Mouse (Mus musculus) stomach, postnatal 0 days (tissue): ENCODE results near the gene Mllt3. TPM values are rescaled to one million over a fixed set of nuclear protein-coding genes. Genes with fewer than 3 reads are reported as not detected.

Source experiments
- ATAC-seq: fragments of 200-750 bp; cut with Nextera tagmentation; 2 replicates; pipeline ENCODE4 v1.8.0; 2017; ENCODE audit not compliant: low FRiP score, low TSS enrichment
- DNase-seq: peaks from one replicate; pipeline ENCODE4 v3.0.0-alpha.2; 2016; ENCODE audit warnings: low spot score
- H3K27ac ChIP-seq: fragments of 300-500 bp; sonication (generic); replicated peaks from 2 replicates; pipeline ENCODE4 v1.5.1; 2014; ENCODE audit warnings: mild to moderate bottlenecking, control low read depth
- H3K27me3 ChIP-seq: fragments of 300-500 bp; sonication (generic); 2 replicates; pipeline ENCODE4 v1.6.1; 2014; ENCODE audit warnings: low read length; ENCODE audit not compliant: control insufficient read depth, insufficient read depth
- H3K36me3 ChIP-seq: fragments of 300-500 bp; sonication (generic); 2 replicates; pipeline ENCODE4 v1.6.1; 2014; ENCODE audit warnings: low read length, mixed read lengths; ENCODE audit not compliant: control insufficient read depth, insufficient read depth
- H3K4me1 ChIP-seq: fragments of 300-500 bp; sonication (generic); replicated peaks from 2 replicates; pipeline ENCODE4 v1.6.1; 2014; ENCODE audit warnings: antibody characterized with exemption; ENCODE audit not compliant: control insufficient read depth, insufficient read depth
- H3K4me2 ChIP-seq: fragments of 300-500 bp; sonication (generic); replicated peaks from 2 replicates; pipeline ENCODE4 v1.6.1; 2014; ENCODE audit warnings: low read depth, mild to moderate bottlenecking, control low read depth, moderate library complexity
- H3K4me3 ChIP-seq: fragments of 300-500 bp; sonication (generic); 2 replicates; pipeline ENCODE4 v1.5.1; 2014; ENCODE audit warnings: low read depth, low read length, control low read depth
- H3K9ac ChIP-seq: fragments of 300-500 bp; sonication (generic); 2 replicates; pipeline ENCODE4 v1.6.1; 2014; ENCODE audit warnings: mild to moderate bottlenecking, low read length, control low read depth, mixed read lengths
- H3K9me3 ChIP-seq: fragments of 300-500 bp; sonication (generic); 2 replicates; pipeline ENCODE4 v1.6.1; 2016; ENCODE audit warnings: low read length; ENCODE audit not compliant: control insufficient read depth
- CTCF ChIP-seq: IDR thresholded peaks from 2 replicates; pipeline ENCODE4 v1.5.1; 2016; ENCODE audit warnings: antibody characterized with exemption, low read depth, mild to moderate bottlenecking, moderate library complexity
- EP300 ChIP-seq: optimal IDR thresholded peaks from 2 replicates; pipeline ENCODE3; 2016; ENCODE audit warnings: antibody characterized with exemption
- WGBS: fragments of 180-500 bp; shearing (Covaris S2); extraction: QIAGEN DNeasy Blood & Tissue Kit; methylation state at CpG from one replicate; pipeline ENCODE4 v1.1.7; 2014; 5-methylcytosine and 5-hydroxymethylcytosine counted together
- polyA plus RNA-seq: library from polyadenylated mRNA; unstranded; fragments of >200 nt; fragmentation: Nextera tagmentation; extraction: Ambion mirVana; gene quantifications from 2 replicates; pipeline ENCODE4 v1.2.1, GENCODE M21; 2015

The Mllt3 gene
- polyA plus RNA-seq, 1 experiment from 2014 or later = 82.9 TPM

DNA sequence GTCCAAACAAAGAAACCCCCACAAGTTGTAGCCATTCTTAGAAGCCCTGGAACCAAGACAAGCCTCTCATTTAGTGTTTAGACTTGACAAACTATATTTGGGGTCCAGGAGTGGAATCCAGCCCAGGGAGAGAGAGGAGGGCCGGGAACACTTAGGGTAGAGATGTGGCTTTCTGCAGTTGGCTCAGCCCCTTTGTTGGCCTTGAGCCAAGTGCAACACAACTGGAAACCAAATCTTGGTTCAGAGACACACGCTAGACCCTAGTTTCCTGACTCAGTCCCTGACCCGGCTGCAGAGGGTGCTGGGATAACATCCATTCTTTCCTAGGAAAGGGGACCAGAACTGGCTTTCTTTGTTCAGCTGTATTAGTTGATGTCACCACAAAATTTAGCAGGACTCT lies 296.4 kb downstream of the Mllt3 start:
- TF ChIP-seq EP300 (no peak), CTCF (no peak)
- Histone ChIP-seq H3K4me2 (no peak overlapping the region), H3K27me3 (no peaks in the 10 kb centered on the region), H3K9me3 (no peaks in the 10 kb centered on the region), H3K4me3 (no peak overlapping the region), H3K27ac (no peak overlapping the region), H3K9ac (no peak overlapping the region), H3K36me3 (no peaks in the 10 kb centered on the region), H3K4me1 (no peaks in the 10 kb centered on the region)
- DNase-seq (no peak), ATAC-seq (no peak; the same call in 1 of the 2 replicates)
- 36% methylated on average over 3 of the region's 3 CpGs for WGBS

DNA sequence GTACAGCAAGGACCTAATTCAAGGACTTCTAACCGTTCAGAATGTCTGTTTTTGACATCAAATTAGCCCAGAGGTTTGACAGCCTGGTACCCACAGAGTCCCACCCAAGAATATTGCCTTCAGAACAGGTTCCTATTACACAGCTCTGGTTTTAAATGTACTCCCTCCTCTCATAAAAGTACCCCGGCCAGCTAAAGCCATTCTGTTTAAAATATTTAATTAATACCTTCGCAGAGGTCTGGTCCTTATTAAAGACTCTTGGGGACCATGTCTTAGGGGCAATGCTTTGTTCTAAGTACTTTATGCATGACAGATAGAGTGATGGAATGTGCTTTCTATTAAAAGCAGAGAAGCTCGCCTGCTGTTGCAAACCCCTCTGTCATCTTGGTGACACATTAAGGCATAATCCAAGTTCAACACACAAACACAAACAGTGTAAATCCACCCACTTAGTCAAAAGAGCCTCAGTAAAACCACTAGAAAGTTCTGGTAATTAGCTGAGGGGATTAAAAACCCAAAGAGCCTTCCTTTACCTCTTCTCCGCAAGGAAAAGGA lies 302.0 kb downstream of the Mllt3 start:
- 53% methylated on average over 5 of the region's 5 CpGs for WGBS
- TF ChIP-seq CTCF = no peak
- TF ChIP-seq EP300 = no peak
- ATAC-seq = no peak

DNA sequence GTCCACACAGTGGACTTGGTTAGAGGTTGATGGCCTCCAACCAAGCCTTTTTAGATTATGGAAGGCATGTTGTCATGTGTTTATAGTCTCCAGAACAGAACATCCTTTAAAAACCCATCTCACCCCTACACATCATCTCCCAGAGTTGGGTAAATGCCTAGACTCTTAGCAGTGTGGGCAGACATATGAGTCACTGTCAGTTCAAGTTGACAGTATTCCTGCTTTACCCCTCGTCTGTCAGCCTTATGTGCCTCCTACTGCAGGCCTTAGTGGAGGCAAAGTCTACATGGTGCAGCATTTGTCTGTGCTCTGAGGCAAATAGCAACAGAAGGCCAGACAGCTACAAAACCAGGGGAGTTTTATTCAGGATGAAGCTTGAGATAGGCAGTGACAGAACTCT lies 304.6 kb downstream of the Mllt3 start:
- H3K4me3 ChIP-seq = no peak overlapping the region
- TF ChIP-seq EP300 (no peak), CTCF (no peak)
- no peak overlapping the region for H3K9ac ChIP-seq
- H3K9me3 ChIP-seq = no peaks in the 10 kb centered on the region
- no peak overlapping the region for H3K27ac ChIP-seq
- ATAC-seq = no peak
- no peaks in the 10 kb centered on the region for H3K4me1 ChIP-seq
- no peaks in the 10 kb centered on the region for H3K27me3 ChIP-seq
- WGBS = 51% methylated on average over 1 of the region's 1 CpGs
- H3K4me2 ChIP-seq = no peak overlapping the region
- no peaks in the 10 kb centered on the region for H3K36me3 ChIP-seq
- DNase-seq = no peak

More for the DNA sequence above, 302.0 kb downstream of the Mllt3 start:
- H3K36me3 ChIP-seq = no peaks in the 10 kb centered on the region
- H3K4me1 ChIP-seq = no peaks in the 10 kb centered on the region
- H3K27ac ChIP-seq = no peak overlapping the region
- H3K9ac ChIP-seq = no peak overlapping the region
- no peak overlapping the region for H3K4me2 ChIP-seq
- no peak overlapping the region for H3K4me3 ChIP-seq
- no peaks in the 10 kb centered on the region for H3K9me3 ChIP-seq
- DNase-seq = no peak
- no peaks in the 10 kb centered on the region for H3K27me3 ChIP-seq

DNA sequence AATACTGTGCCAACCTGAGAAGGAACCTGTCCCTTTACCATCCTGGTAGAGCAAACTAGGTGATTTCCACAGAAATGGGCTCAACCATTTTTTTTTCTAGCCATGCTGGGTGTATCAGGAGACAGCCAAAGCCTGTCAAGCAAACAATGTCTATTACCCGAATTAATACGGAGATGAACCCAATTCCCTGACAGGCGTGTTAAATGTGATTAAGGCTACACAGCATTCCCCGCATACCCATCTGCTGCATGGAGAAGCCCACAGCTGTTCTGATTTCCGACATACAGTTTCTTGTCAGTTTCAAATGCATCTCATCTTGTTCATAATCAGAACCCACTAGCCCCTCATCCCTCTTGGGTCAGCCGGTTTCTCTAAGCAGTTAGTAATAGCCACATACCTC lies 309.7 kb downstream of the Mllt3 start:
- DNase-seq = no peak
- WGBS = 81% methylated on average over 6 of the region's 6 CpGs

More for the DNA sequence above, 309.7 kb downstream of the Mllt3 start:
- Histone ChIP-seq H3K36me3 (no peaks in the 10 kb centered on the region), H3K9ac (no peak overlapping the region), H3K9me3 (no peaks in the 10 kb centered on the region), H3K27me3 (no peaks in the 10 kb centered on the region), H3K4me1 (no peaks in the 10 kb centered on the region), H3K4me2 (no peak overlapping the region), H3K4me3 (no peak overlapping the region), H3K27ac (no peak overlapping the region)
- no peak for ATAC-seq
- TF ChIP-seq CTCF (no peak), EP300 (no peak)

Other genes with a start within 250 kb of the Mllt3 start
- gene Focad, start 61.3 kb upstream of the Mllt3 start, polyA plus RNA-seq = 6.5 and 6.8 TPM in 2 replicates